In the genomic region with DNA sequence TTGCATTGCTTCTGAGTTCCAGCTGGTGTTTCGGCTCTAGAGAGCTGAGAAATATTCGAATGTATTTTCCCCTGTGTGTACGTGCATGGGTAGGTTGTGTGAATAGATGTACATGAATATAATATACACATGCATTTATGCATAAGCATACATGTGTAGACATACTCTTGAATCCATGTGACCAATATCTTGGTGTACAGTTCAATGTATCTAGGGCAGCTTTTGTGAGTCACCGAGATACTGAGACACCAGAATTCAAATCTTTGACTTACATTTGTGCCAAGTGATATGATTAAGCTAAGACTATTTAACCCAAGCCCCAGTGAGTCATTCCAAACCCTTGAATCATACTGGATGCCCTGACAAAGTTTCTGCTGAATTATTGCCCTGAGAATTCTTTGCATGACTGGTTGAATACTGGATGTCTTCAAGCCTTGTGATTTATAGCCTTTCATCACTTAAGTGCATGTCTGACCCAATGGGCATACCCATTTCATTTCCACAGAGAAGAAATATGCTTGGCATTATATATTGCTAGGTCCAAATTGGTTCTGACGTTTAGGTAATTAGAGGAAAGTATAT, we compare ENCODE assay signal across 31 mouse cellular contexts.
DNase-seq lines count a peak whose midpoint lies in the region; ATAC-seq and TF ChIP-seq lines count a peak whose summit lies in the region.
"Had no signal": no experiment of that assay in that cellular context is flagged by ENCODE, and none has a peak within 500 bp of the region (broad histone marks: within the 10 kb centered on the region; RNA-seq: fewer than 3 reads in every experiment).

No protein-coding gene starts in this region.

- H3K9me3 ChIP-seq in midbrain, embryonic 11.5 days (ENCODE audit: control insufficient read depth, low read length), result no peaks in the 10 kb centered on the region
- H3K9me3 ChIP-seq: embryonic facial prominence, embryonic 12.5 days; G1E; heart, embryonic 15.5 days; hindbrain, embryonic 12.5 days; limb, embryonic 10.5 days; limb, embryonic 15.5 days; liver, embryonic 13.5 days; midbrain, embryonic 13.5 days had no signal

- TF ChIP-seq CTCF in embryonic fibroblast, embryonic 13.5 days (IDR thresholded peaks at IDR 0.05; ENCODE audit: borderline replicate concordance, insufficient read depth, low read length), result no peak

- H3K4me1 ChIP-seq in embryonic fibroblast, embryonic 13.5 days (ENCODE audit: control insufficient read depth, insufficient read depth, low read length), result peaks cover 14% of the 10 kb centered on the region
- no peaks in the 10 kb centered on the region for H3K4me1 ChIP-seq in midbrain, embryonic 11.5 days (ENCODE audit: control insufficient read depth, insufficient read depth, low read length)
- H3K4me1 ChIP-seq: embryonic facial prominence, embryonic 12.5 days; limb, embryonic 10.5 days; liver, embryonic 13.5 days; midbrain, embryonic 13.5 days had no signal

- TF ChIP-seq POLR2A in embryonic fibroblast, embryonic 13.5 days (IDR thresholded peaks at IDR 0.05; ENCODE audit: low read depth, low read length), result no peak

- peak overlapping the region; percentile 95 for H3K27ac ChIP-seq in embryonic fibroblast, embryonic 13.5 days (ENCODE audit: insufficient read depth, low read length)
- H3K27ac ChIP-seq in midbrain, embryonic 11.5 days (ENCODE audit: low read depth, low read length), result no peak overlapping the region
- H3K27ac ChIP-seq: embryonic facial prominence, embryonic 12.5 days; gastrocnemius, adult 2 months; heart, embryonic 15.5 days; hindbrain, embryonic 12.5 days; hindbrain, postnatal 0 days; limb, embryonic 10.5 days; limb, embryonic 15.5 days; liver, embryonic 13.5 days; midbrain, embryonic 13.5 days had no signal

- DNase-seq in adrenal gland, adult 2 months, result peak; percentile 55
- no peak for DNase-seq in adrenal gland, postnatal 25 days
- peak; percentile 91 for DNase-seq in Muller cell, postnatal 12 days (ENCODE audit: inconsistent ontology term)
- DNase-seq in midbrain, embryonic 11.5 days (ENCODE audit: low spot score, missing footprints), result no peak
- DNase-seq in urinary bladder, postnatal 25 days (ENCODE audit: low spot score), result no peak
- no peak for DNase-seq in heart, adult 11 months
- DNase-seq: B cell, adult 2 months; cerebellum, adult 8-10 months; cerebellum, postnatal 36 days; gastrocnemius, adult 2 months; kidney, adult 9 months; kidney, postnatal 10 days; layer of hippocampus, postnatal 36 days; liver, embryonic 13.5 days; lung, adult 18-20 months; lung, postnatal 4 days; retina, postnatal 1 day; right cerebral cortex, postnatal 14 days had no signal

- ATAC-seq in midbrain, embryonic 11.5 days (ENCODE audit: low FRiP score), result no peak
- ATAC-seq: forebrain, embryonic 16.5 days; hindbrain, postnatal 0 days; intestine, embryonic 16.5 days; lung, postnatal 0 days; midbrain, embryonic 13.5 days had no signal

- H3K27me3 ChIP-seq in midbrain, embryonic 11.5 days (ENCODE audit: control insufficient read depth, insufficient read depth, low read length), result no peaks in the 10 kb centered on the region
- H3K27me3 ChIP-seq: embryonic facial prominence, embryonic 12.5 days; heart, embryonic 15.5 days; hindbrain, embryonic 12.5 days; limb, embryonic 15.5 days; liver, embryonic 13.5 days; midbrain, embryonic 13.5 days had no signal

- WGBS in midbrain, embryonic 11.5 days, result 93% methylated on average over 5 of the region's 5 CpGs

- H3K9ac ChIP-seq in midbrain, embryonic 11.5 days (ENCODE audit: low read length), result no peak overlapping the region
- H3K9ac ChIP-seq: embryonic facial prominence, embryonic 12.5 days; heart, embryonic 15.5 days; hindbrain, embryonic 12.5 days; limb, embryonic 15.5 days; liver, embryonic 13.5 days; midbrain, embryonic 13.5 days had no signal

- no peak overlapping the region for H3K4me2 ChIP-seq in midbrain, embryonic 11.5 days
- H3K4me2 ChIP-seq: embryonic facial prominence, embryonic 12.5 days; heart, embryonic 15.5 days; hindbrain, embryonic 12.5 days; limb, embryonic 15.5 days; liver, embryonic 13.5 days; midbrain, embryonic 13.5 days had no signal

- H3K4me3 ChIP-seq in embryonic fibroblast, embryonic 13.5 days (ENCODE audit: insufficient read depth, low read length), result no peak overlapping the region
- H3K4me3 ChIP-seq in midbrain, embryonic 11.5 days (ENCODE audit: low read depth, low read length), result no peak overlapping the region
- H3K4me3 ChIP-seq: embryonic facial prominence, embryonic 12.5 days; gastrocnemius, adult 2 months; heart, embryonic 15.5 days; hindbrain, embryonic 12.5 days; limb, embryonic 10.5 days; limb, embryonic 15.5 days; liver, embryonic 13.5 days; megakaryocyte, embryonic 14.5 days; midbrain, embryonic 13.5 days had no signal

- no peaks in the 10 kb centered on the region for H3K36me3 ChIP-seq in midbrain, embryonic 11.5 days (ENCODE audit: control insufficient read depth, insufficient read depth, low read length)
- H3K36me3 ChIP-seq: embryonic facial prominence, embryonic 12.5 days; G1E; heart, embryonic 15.5 days; hindbrain, embryonic 12.5 days; limb, embryonic 10.5 days; limb, embryonic 15.5 days; liver, embryonic 13.5 days; midbrain, embryonic 13.5 days had no signal

Comparison
In these comparisons a context has a peak if more than half of its experiments do, and no peak if none do; other contexts are left out.
1. DNase-seq: peak in adrenal gland, adult 2 months (single experiment) and Muller cell, postnatal 12 days (single experiment); none in adrenal gland, postnatal 25 days (single experiment), midbrain, embryonic 11.5 days (single experiment), urinary bladder, postnatal 25 days (single experiment) and heart, adult 11 months (single experiment).